Mouse (Mus musculus) heart, postnatal 36 days (tissue): Measurements from ENCODE around the gene Gfod2. TPM values are rescaled to one million over a fixed set of nuclear protein-coding genes. Genes with fewer than 3 reads are reported as not detected.

Experiments used
- DNase-seq, 2 experiments: peaks; one replicate each; pipeline ENCODE4 v3.0.0; 2021 to 2022
- intact Hi-C: fragments of 180-260 bp; cut with DNase I; formaldehyde crosslinking; loops from one replicate; pipeline ENCODE4 v1.15.1; 2025
- total RNA-seq, 2 experiments: library from RNA; stranded (reverse); gene quantifications; 2 replicates each; pipeline ENCODE4 v1.2.3; 2021

Gene Gfod2
- total RNA-seq, 2 experiments from 2014 or later, result 4.0 to 4.1 TPM

DNA sequence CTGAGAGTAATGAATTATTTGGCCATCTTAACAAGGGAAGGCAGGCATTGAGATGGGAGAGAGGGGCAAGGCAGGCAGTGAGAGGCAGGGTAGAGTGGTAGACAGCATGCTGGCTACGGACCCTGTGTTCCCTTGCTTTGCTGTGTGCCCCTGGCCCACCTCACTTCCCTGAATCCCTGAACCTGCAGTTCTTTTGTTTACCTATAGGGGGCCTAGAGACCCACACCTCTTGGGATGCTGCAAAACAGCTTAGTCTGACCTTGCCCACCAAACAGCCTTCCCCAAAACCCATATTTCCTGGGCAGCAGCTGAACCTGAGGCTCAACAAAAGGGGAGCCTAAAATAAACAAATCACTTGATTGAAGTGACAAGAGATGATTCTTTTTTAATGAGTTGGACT lies 12.1 kb upstream of the Gfod2 start:
- no peak for DNase-seq
- intact Hi-C loops, result loop anchor here (5.0 kb wide), 1 partner anchor 162 kb away; the partner anchor contains the start of gene Ctrl

- intact Hi-C loops, result no loop called here
- no peak for DNase-seq
Observed at GRCm38 (mm10) chr8:105768485-105769257, 10.2 kb upstream of the Gfod2 start.

GRCm38 (mm10) chr8:105757796-105758276 lies 628 bp downstream of the Gfod2 start:
- intact Hi-C loops, result loop anchor here (2.0 kb wide), 1 partner anchor 43 kb away; no protein-coding TSS in a partner anchor

DNA sequence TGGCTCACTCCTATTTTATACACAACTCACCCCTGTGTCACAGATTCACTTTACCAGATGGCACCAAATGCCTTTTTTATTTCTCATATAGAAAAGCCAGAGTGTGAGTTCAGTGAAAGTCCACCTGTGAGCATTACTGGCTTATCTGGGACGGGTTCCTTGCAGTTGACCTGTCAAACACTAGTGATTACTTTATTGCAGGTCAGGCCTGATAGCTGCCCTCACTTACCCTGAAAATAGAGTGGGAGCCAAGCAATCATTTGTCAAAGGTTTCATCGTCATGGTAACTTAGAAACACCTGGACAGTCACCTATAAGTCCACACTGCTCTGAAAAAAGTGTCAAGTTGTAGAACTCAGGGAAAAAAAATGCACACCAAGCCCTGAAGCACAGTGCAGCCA lies 3.8 kb downstream of the Gfod2 start:
- DNase-seq, result no peak
- intact Hi-C loops, result no loop called here

More at GRCm38 (mm10) chr8:105757796-105758276, 628 bp downstream of the Gfod2 start:
- no peak for DNase-seq

- intact Hi-C loops, result no loop called here
- no peak for DNase-seq
Observed at GRCm38 (mm10) chr8:105753916-105754315, 4.5 kb downstream of the Gfod2 start.

GRCm38 (mm10) chr8:105750606-105751005 lies 7.9 kb downstream of the Gfod2 start:
- intact Hi-C loops, result no loop called here
- peak; percentile 39 to 59 for DNase-seq

DNA sequence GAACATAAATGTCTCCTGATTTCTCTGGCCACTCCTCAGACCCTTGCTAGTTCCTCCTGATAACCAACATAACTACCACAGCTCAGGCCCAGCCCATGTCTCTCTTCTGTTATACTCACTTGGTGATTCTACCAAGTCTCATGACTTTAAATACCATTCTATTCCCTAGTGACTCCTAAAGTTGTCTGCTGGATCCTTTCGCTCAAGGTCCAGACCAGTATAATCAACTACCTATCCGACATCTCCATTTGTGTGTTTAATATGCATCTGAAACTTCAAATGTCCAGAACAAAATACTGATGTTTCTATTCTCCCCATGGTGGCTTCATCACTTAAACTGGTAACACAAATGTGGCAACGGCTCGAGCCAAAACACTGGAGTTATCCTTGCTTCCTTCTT lies 15.2 kb downstream of the Gfod2 start:
- no peak for DNase-seq
- intact Hi-C loops, result no loop called here

- DNase-seq, result no peak
- intact Hi-C loops, result no loop called here
Observed at GRCm38 (mm10) chr8:105739216-105739615, 19.2 kb downstream of the Gfod2 start.

GRCm38 (mm10) chr8:105732186-105732585 lies 26.3 kb downstream of the Gfod2 start:
- DNase-seq, result no peak
- intact Hi-C loops, result no loop called here

DNA sequence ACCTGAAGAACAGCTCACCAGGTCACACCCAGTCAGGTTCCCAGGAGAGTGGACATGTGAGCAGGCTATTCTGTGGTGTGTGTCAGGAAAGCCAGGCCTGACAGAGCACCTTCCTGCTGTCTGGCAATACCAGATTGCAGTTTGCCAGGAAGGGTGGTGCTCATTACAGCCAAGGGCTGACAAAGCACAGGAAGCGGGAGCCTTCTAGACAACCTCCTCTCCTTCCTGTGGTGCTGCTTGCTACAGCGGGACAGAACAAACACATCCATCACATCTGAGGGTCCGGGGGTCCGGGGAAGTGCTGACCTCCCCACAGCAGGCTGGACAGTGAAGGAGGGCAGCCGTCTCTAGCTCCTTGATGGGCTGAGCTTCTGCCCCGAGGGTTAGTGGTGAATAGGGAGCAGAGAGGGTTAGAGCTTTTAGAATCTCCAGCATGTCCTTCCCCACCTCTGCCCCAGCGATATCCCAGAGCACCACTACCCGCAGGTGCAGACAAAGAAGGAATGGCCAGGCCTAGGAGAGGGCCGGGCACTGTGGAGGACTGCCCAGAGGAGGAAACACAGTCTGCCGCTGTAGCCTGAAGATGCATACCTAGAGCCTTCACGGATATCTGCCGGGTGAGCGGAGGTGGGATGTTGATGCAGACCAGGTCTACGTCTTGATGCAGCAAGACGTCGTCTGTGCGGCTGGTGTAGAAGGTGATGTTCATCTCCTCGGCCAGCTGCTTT lies 30.9 kb downstream of the Gfod2 start:
- intact Hi-C loops, result no loop called here
- DNase-seq, result peak; percentile 53 to 58

DNA sequence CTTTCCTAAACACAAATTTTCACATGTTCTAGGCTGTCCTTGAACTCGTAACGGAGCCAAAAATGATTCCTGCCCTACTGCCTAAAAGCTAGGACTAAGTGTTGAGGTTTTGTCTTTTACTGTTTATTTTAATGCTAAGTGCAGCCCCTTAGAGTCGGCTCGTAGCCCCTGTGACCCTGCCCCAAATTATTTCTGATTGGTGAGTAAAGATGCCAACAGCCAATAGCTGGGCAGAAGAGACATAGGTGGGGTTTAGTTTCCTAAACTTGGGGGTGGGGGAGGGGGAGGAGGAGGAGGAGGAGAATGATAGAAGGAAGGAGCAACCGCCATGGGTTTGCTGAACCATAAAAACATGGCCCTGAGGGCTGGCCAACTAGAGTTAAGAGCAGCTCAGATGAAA lies 32.7 kb downstream of the Gfod2 start:
- intact Hi-C loops, result no loop called here

DNA sequence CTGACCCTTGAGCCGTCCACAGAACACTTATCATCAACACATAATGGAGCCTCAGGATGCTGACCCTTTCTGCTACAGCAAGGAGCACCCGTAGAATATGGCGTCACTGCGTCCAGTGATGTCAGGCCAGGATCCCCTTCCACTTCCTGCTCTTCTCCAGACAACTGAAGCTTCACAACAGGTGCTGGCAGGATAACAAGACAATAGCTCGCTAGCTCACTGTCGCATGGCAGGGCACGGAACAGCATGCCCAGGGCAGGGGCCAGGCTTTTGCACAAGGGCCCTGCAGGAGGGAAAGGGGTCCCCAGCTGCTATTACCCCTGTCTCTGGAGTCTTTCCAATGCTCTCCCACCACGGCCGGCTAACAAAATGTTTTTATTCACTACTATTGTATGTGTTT lies 35.6 kb downstream of the Gfod2 start:
- no peak for DNase-seq
- intact Hi-C loops, result no loop called here

More for the DNA sequence above, 32.7 kb downstream of the Gfod2 start:
- DNase-seq, result no peak

- intact Hi-C loops, result no loop called here
- DNase-seq, result no peak
Observed at GRCm38 (mm10) chr8:105719637-105720036, 38.8 kb downstream of the Gfod2 start.

- intact Hi-C loops, result no loop called here
- no peak for DNase-seq
Observed at GRCm38 (mm10) chr8:105716302-105716945, 42.0 kb downstream of the Gfod2 start.

- intact Hi-C loops, result loop anchor here (2.0 kb wide), 3 partner anchors 44 to 116 kb away; partner anchors contain the start of gene Gfod2
- no peak for DNase-seq
Observed at GRCm38 (mm10) chr8:105715042-105715441, 43.4 kb downstream of the Gfod2 start.

GRCm38 (mm10) chr8:105714139-105714538 lies 44.3 kb downstream of the Gfod2 start:
- intact Hi-C loops, result loop anchor here (1.0 to 2.0 kb wide), 5 partner anchors 45 to 308 kb away; partner anchors contain the start of gene Gfod2

GRCm38 (mm10) chr8:105712286-105712685 lies 46.2 kb downstream of the Gfod2 start:
- no peak for DNase-seq
- intact Hi-C loops, result no loop called here

More at GRCm38 (mm10) chr8:105714139-105714538, 44.3 kb downstream of the Gfod2 start:
- peak; percentile 89 to 92 for DNase-seq

DNA sequence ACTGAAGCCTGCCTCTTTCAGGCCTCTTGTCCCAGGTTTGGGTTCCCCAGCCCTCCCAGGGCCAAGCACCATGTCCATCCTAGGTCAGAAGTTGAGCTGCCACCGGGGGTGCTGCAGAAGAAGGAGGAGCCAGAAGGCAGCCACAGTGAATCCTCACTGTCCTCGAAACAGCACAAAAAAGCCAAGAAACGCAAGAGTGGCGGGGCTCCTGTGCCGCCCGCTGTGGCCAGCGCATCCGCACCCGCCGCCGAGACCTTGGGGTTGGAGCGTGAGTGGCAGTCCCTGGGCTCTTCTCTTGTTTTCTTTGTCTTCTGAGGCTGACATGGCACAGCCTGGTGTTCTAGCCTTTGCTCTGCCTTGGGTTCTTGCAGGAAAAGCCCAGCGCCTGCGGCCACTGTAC lies 49.1 kb downstream of the Gfod2 start:
- DNase-seq, result no peak
- intact Hi-C loops, result no loop called here

DNA sequence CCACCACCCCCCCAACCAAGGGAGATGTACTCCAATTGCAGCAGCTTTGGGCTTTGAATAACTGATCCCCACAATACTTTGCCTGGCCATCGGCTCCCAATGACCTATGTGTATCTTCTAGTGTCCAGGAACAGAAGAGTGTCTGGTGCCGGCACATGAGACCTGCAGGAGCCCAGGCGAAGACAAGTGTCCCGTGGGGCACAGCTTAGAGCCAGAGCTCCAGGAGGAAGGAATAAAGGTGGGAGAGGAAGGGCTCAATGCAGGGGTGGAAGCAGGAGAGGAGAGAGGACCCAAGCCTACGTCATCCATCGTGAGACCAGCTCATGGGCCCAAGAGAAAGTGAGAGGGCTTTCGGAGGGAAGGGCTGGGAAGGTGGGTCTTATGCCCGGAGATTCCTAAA lies 49.8 kb downstream of the Gfod2 start:
- intact Hi-C loops, result no loop called here
- DNase-seq, result no peak

- DNase-seq, result peak; percentile 79 to 81
- intact Hi-C loops, result no loop called here
Observed at GRCm38 (mm10) chr8:105707498-105708403, 50.7 kb downstream of the Gfod2 start, which contains the start of the genes 4933405L10Rik and Enkd1. Gene 4933405L10Rik, plus strand, starts transcription at chr8:105707655. Gene Enkd1, minus strand, starts transcription at chr8:105708210.
